Mouse (Mus musculus) thymus, adult 18-20 months (tissue): ENCODE measurements at regions not wholly inside any gene's neighbourhood (a gene's known extent, or its start where the extent isn't known, plus 50 kb on each side); places are given as distances from the start of the nearest gene placed in this dataset.

Experiments
- DNase-seq, 2 experiments: peaks; one replicate each; pipeline ENCODE4 v3.0.0; 2022; ENCODE audit warnings: mixed read lengths in 2 of 2

- DNase-seq = no peak
Observed at GRCm38 (mm10) chr10:43634371-43635080, 56.4 kb downstream of the Cd24a start.

GRCm38 (mm10) chr10:43641169-43641945 lies 63.3 kb downstream of the Cd24a start:
- no peak for DNase-seq

GRCm38 (mm10) chr10:43646326-43646725 lies 68.2 kb downstream of the Cd24a start:
- no peak for DNase-seq

GRCm38 (mm10) chr10:43646965-43647364 lies 68.9 kb downstream of the Cd24a start:
- no peak for DNase-seq

DNA sequence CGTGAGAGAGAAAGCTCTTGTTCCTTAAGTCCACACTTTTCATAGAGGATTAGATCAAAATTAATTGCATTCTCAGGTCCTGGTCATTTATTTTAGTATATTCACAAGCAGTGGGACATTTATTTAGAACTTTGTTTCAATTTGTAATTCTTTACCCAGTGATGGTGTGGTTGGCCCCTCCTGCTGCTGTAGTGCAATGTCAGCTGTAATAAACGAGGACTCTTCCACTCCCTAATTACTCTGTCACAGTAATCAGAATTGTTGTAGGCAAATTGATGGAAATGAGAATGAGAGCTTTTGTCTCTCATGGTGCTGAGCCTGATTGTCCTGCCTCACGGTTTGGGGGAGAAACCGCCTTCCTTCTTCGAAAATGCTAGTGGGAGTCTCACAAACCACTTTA lies 70.1 kb downstream of the Cd24a start:
- DNase-seq = no peak

- DNase-seq = no peak
Observed at GRCm38 (mm10) chr10:43648815-43649447, 70.8 kb downstream of the Cd24a start.

GRCm38 (mm10) chr10:43650449-43650848 lies 72.4 kb downstream of the Cd24a start:
- DNase-seq = no peak

DNA sequence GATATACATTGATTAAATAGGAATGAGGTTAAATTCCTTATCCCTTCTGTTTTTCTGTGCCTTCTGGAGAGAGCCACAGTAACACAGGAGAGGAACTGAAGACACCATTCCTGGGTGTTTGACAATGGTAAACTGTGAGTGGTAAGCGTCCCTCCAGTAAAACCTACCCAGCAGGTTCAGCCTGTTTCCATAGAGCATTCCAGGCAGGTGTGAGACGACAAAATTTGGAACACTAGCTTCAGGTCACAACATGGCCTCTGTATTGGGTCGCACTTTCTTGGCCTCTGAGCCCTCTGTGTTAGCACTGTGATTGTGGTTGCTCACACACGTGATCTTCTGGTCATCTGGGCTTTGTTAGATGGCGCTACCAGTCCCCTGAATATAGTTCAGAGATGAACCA lies 73.4 kb downstream of the Cd24a start:
- DNase-seq = no peak

DNA sequence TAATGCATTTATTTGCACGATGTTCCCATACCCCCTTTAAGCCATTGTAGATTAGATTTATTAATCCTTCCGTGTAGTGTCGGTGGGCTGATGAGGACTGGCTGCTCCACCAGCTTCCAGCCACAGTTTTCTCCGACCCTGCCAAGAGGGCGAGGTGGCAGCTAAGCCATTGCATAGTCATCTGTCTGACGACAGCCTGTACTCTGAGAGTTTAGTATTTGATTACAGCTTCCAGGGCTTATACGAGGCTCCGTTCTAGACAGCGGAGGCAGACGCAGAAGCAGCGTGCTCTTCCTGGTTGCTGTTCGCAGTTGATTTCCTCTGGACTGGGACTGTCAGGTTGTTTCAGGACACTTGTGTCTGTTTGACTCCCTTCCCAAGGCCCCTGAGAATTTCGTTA lies 73.8 kb downstream of the Cd24a start:
- DNase-seq = no peak

DNA sequence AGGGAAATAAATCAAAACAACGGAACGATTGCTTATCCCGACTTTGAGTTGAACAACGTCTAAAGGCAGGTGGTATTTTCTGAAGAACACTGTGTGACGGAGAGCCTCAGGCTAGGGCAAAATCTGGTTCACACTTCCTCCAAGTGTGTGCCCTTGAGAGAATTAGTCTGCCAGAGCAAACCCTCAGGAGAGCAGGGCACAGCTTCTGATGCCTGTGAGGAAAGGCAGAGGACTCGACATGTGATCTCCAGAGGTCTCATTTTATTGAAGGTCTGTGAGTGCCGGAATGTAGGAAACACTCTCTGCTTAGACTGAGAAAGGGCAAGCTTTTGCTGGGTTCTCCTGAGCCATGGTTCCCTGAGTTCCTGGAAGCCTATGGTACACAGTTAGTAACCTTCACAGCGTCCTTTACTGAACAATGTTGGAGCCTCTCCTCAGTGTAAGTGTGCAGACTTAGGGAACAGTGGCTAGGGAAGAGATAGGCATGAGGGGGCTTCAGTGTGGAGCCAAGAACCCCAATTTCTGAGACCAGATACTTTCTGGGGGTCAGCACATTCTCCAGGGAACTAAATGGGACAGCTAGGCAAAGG lies 77.1 kb downstream of the Cd24a start:
- DNase-seq = no peak

GRCm38 (mm10) chr10:43655680-43656079 lies 77.6 kb downstream of the Cd24a start:
- DNase-seq = no peak

DNA sequence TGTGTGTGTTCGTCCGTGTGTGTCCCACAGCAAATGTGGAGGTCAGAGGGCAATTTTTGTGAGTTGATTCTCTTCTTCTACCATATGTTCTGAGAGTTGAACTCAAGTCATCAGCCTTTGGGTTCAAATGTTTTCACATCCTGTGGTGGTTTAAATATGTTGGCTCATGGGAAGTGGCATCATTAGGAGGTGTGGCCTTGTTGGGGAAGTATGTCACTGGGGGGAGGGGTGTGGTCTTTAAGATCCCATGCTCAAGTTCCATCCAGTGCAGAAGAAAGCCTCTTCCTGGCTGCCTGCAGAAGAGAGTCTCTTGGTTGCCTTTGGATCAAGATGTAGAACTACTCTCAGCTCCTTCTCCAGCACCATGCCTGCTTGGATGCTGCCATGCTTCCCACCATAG lies 78.1 kb downstream of the Cd24a start:
- DNase-seq = no peak

DNA sequence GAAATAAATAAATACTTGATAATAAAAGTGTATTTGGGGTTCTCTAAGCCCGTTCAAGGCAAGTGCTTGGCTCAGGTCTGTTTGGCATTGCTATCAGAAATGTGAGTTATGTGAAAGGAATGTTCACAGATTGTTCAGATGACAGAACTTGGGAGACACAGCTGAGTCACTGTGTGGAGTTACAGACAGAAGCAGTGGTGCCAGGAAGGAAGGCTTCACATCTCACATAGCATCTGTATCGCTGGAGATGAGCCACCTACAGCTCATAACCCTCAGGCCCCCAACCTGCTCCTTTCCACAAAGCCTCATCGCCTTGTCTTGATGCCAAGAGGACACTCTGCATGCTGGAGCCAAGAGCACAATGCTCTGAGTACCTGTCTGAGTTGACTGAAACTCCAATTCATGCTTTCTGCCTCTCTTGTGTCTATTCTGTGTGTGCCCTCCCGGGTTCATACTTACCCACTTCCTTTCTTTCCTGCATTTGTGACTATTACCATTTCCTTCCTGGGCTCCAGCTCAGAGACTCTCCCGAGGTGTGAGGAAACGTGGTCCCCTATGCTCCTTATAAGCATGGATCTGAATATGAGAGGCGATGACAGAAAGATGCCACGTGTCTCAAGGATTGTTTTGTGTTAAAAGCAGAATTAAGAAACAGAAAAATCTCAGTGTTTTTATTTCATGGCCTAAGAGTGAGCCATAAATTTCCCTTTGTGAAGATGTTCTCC lies 79.6 kb downstream of the Cd24a start:
- no peak for DNase-seq

GRCm38 (mm10) chr10:43658226-43658593 lies 80.1 kb downstream of the Cd24a start:
- no peak for DNase-seq

- no peak for DNase-seq
Observed at GRCm38 (mm10) chr10:43664844-43665243, 86.8 kb downstream of the Cd24a start.

DNA sequence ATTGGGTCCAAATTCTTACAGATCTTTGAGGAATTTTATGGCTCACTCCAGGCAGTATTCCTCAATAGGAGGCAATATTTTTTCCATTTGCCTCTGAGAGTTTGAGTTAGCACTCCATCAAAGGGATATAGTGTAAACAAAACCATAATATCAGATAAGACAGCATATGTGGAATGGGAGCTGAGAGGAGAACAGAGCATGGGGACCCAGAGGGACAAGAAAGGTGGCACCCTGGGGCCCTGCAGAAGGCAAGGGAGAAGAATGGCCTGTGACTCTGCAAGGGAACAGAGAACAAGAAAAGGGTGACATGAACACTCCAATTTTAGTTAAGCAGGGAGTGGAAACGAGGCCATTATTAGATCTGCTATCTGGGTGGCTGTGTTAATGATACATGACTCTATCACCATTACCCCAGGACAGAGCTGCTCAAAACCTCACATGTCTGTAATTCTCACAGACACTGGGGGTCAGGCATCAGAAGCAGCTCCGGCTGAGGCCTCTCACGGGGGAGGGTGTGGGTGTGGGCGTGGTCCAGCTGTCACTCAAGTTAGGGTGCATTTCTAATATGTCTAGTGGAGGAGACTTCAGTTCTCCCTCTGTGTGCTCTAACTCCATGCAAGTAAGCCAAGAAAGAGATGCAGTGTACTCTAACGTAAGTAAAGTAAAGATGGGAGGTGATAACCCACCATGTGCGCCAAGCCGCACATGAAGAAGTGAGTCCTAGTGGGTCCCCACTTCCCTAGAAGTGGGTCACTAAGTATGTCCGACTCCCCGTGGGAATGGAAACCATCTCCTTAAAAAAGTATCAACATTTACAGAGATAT lies 88.4 kb downstream of the Cd24a start:
- DNase-seq = no peak

- no peak for DNase-seq
Observed at GRCm38 (mm10) chr10:43667086-43667690, 89.1 kb downstream of the Cd24a start.

DNA sequence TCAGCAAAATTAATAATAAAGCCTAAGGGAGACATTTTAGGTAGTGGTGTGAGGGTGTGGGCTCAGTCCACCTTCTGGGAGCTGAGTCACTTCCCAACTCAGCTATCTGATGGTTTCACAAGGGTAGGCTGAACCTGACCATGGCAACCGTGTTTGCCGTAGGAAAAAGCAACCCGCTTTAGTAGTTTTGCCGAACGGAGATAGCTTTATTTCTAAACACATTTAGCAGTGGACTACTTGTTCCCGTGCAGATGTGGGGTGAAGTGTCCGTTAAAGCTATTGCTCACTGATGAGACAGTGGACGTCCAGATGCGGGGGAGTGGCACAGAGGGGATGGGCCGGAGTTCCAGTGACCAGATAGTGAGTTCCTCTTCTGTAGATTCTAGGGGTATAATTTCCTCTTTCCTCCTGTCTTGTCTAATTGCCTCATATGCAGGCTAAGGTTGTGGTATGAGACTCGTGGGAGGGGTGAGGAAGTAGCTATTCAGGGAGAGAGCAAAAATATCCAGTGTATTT lies 89.7 kb downstream of the Cd24a start:
- no peak for DNase-seq

GRCm38 (mm10) chr10:43669471-43669870 lies 91.4 kb downstream of the Cd24a start:
- no peak for DNase-seq

DNA sequence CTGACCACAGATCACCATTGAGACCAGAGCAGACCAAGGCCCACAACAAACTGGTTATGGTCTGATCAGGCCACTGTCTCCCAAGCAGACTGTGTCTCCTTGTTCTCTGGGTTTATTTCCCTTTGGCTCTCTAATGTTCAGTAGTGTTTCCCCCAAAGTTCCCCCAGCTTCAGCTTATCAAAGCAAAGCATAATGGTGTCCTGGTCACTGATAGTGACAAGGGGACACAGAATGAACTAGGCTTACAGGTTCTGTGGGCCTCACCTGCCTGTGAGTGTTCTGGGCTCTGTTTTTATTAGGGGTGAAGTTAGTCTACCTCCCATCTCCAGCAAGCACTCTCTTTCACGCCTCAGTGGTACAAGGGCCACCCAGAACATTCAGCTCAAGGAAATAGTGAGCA lies 92.7 kb downstream of the Cd24a start:
- DNase-seq = no peak

GRCm38 (mm10) chr10:43671785-43672184 lies 93.7 kb downstream of the Cd24a start:
- DNase-seq = no peak
